Mouse (Mus musculus) cerebellum, adult 2 months (tissue): Measurements from ENCODE around the gene Pdlim3.

Experiments used
- CTCF ChIP-seq: fragments of 200-500 bp; IDR thresholded peaks from 2 replicates; pipeline ENCODE4 v1.5.1; 2011; ENCODE audit warnings: low read depth, mild to moderate bottlenecking, control low read depth, low read length, moderate library complexity, borderline replicate concordance; ENCODE audit not compliant: insufficient read depth
- POLR2A ChIP-seq: fragments of 200-500 bp; IDR thresholded peaks from 2 replicates; pipeline ENCODE4 v1.6.1; 2011; ENCODE audit warnings: low read length, control low read depth, borderline replicate concordance; ENCODE audit not compliant: insufficient read depth

DNA sequence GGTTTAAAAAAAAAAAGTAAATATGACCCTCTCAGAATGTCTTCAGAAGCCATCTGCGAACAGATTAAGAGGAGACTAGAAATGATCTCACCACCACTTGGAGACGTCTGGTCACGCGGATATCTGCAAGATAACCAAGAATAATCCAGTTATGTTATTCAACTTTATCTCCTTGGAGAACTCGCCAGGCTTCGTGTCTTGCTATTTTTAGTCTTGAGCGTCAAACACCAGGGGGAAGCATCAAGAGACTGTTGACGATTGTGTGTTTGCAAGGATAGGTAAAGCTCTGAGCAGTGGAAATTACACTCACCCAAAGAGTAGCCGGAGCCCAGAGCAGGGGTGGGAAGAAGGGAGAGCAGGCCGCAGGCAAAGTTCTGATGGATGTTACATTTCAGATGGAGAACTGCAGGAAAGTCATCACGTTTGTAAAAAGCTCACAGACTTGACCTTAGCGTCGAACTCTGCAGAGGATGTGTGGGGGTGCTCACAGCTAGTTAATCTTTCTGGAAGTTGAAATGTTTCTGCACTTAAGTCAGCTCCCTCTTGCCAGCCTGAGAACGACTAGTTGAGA lies 40.3 kb upstream of the Pdlim3 start:
- TF ChIP-seq CTCF: no peak
- no peak for TF ChIP-seq POLR2A
